Mouse (Mus musculus) CD8-positive naive resting alpha-beta T cell, adult 2 months (primary cell): ENCODE results near the gene Coro1b.

Experiments
- DNase-seq, 2 experiments: peaks; one replicate each; pipeline ENCODE4 v3.0.0; 2022; ENCODE audit warnings: low read depth in 2 of 2, low spot score in 2 of 2

Gene Coro1b

DNA sequence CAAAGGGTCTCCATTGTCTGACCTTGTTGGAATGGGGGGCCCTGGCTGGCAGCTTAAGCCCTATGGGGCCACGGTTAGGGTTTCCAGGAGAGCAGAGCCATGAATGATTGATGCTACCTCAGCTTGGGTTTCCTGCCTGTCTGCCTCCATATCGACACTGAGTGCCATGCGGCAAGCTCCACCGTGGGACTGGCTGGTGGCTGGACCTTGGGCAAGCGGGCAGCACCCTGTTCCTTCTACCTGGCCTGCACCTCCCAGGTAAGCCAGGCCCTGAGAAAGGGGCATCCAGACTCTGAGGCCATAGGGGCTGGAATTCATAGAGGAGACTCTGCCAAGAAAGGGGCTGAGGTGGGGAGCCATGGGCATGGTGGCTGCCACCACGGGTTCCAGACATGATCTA lies 8.3 kb upstream of the Coro1b start:
- no peak for DNase-seq

DNA sequence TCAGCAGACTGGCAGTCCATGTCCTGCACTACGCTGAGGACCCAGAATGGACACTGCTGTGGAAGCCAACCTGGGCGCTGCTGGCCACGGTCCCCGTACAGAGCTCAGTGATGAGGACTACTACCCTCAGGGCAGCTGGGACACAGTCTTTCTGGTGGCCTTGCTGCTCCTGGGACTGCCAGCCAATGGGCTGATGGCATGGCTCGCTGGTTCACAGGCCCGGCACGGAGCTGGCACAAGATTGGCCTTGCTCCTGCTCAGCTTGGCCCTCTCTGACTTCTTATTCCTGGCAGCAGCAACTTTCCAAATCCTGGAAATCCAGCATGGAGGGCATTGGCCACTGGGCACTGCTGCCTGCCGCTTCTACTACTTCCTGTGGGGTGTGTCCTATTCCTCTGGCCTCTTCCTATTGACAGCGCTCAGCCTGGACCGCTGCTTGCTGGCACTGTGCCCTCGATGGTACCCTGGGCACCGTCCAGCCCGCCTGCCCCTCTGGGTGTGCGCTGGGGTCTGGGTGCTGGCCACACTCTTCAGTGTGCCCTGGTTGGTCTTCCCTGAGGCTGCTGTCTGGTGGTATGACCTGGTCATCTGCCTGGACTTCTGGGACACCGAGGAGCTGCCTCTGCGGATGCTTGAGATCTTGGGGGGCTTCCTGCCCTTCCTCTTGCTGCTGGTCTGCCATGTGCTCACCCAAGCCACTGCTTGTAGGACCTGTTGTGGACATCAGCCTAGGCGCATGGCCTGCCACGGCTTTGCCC lies 5.8 kb upstream of the Coro1b start:
- DNase-seq: no peak

DNA sequence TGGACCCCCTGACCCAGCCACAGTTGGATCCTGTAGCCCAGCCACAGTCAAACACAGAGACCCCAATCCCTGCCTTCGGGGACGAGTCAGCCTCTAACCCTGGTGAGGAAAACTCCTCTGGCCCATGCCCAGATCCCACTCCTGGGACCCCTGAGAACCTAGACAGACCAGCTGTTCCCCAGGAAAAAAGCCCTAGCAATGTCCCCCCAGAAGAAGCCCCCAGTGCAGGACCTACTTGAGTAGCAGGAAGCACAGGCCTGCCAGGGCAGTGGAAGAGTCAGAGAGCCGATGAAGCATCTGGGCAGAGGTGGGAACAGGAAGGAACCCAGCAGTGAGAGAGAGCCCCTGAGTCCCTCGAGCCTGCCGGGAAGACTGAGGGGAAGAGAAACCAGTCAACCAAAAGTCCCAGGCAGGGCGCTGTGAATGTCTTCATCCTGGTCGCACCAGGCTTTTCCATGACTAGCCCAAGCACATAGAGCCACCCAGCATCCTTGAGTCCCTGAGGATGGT lies 4.6 kb upstream of the Coro1b start, which contains the start of gene Cabp4:
TSS of gene Cabp4 (minus strand) at position 275 of the 510 bp plus-strand sequence.
- DNase-seq: no peak

DNA sequence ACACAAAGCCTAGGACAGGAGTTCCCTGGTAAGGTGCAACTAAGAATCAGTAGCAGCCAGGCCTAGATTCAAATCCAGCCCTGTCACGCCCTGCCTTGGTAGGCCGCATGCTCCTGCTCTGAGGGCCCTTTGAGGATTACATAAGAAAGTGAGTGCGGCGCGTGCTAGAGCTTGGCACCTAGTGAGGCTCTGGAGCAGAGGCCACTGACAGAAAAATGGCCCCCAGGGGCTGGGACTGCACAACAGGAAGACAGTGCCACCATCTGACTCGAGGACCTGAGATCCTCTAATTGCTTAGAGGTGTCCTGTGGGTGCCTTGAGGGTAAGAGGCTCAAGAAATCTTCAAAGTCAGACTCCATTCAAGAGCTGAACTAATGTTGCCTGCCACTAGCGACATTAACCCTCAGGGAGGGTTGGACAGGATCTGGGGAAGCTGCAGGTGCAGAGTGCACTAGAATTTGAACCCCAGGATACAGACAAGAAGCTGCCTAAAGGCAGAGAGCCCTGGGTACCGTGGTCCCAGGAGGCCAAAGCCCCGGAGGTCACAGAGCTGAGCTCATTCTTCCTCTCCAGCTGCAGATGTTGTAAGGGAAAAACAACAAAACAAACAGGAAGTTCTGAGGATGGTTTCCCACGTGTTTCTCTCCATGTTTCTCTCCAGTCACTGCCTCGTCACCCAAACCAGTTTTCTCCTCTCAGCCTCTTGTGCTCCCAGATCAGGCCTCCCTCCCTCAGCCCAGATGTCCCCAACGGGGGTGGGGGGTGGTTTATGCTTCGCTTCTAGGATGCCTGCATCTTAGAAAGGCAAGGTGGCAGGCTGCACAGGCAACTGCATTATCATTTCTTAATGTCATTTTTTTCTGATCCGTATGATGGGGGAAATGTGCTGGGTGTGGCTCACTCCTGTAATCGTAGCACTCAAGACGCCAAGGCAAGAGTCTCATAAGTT lies 3.6 kb upstream of the Coro1b start:
- no peak for DNase-seq

DNA sequence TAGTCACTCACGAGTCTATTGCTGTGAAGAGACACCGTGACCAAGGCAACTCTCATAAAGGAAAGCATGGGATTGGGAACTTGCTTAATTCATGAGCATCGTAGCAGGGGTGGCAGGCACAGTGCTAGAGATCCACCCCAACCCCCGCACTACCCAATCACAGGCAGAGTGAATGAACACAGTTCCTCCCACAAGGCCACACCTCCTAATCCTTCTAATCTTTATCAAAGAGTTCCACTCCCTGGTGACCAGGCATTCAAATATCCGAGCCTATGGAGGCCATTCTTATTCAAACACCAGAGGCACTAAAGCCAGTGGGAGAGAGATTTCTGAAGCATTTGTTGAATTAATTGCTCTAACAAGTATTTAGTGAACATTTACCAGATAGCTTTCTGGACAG lies 2.5 kb upstream of the Coro1b start:
- no peak for DNase-seq

DNA sequence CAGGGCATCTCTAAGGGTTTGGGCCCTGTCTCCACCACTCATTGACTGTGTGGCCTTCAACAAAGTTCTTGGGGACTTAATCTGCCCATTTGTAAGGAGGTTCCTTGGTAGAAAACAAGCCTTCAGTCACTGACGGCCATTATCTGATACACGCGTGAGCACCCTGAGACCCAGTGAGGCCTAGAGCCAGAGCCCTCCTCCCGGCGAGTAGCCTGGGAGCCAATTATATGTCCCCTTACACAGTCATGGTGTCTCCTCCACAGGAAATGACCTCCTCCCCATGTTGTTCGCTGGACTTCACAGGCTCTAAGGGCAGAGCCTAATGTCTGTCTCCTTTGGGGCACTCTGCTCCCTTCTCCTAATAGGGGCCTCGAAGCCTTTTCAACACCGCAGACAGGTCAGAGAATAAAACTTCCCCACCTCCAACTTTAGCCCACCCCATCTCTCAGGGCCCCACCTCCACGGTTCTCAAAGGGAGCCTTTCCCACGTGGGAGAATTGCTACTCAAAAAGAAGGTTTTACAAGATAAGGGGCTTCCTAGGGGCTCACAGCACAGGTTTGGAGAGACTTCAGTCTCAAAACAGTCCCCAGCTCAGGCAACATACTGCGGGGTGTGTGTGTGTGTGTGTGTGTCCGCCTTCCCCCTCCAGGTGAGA lies 1.9 kb upstream of the Coro1b start:
- DNase-seq: no peak

DNA sequence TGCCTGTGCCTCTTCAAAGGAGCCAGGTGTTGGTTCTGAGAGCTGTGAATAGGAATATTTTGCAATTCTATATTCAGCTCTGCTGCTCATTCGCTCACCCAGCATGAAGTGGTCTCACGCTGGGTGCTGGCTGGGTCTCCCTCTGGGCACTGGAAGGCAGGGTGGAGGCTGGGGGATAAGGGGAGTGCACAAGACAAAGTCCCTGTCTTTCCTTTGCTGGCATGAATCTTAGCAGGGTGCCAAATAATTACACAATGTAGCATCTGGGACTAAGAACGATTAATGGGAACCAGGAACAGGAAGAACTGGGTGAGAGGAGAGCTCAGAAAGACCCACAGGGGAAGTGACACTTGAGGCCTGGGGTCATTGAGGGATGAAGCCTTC lies 1.4 kb upstream of the Coro1b start:
- no peak for DNase-seq

DNA sequence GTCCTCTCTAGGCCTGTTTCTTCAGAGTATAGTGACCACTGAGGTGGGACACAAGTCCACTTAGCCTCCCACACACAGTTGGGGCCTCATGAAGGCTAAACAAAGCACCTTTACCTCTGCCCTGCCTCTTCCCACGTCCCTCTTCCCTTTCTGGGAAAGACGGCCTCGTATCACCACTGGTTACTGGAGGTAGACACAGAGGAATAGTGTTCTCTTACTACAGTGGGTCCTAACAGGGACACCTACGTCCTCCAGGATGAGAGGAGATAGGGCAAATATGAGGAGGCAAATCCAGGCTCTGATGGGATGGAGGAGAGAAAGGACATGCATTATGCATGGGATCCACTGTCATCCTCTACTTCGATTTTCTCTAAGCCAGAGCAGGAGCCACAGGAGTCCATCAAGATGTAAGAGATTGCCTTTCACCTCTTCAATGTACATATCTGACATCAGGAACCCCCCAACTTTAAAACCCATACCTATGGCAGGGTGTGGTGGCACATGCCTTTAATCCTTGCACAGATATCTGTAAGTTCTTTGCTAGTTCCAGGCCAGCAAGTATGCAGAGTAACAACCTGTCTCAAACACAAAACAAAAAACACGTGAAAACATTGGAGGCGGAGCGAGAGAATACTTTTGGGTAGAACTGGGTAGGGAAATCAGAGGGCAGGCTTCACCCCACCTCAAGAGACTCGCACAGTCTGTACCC lies 483 bp upstream of the Coro1b start:
- no peak for DNase-seq

DNA sequence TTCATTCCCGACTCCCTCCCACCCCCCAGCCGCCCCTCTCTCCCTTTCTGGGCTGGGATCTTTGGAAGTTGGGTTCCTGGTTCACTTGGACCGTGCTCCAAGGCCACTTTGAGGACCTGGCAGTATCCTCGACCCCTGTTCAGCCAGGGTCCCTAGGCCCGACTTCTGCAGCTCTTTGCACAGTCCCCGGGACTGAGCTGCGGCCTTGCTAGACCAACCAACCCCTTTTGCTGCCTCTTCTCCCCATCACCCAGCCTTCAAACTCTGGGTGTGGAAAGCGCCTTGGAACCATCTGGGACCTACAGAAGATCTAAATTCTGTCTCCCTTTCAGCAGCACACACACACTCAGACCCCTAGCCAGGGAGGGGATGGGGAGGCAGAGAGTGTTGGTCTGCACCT lies 400 bp downstream of the Coro1b start:
- no peak for DNase-seq

DNA sequence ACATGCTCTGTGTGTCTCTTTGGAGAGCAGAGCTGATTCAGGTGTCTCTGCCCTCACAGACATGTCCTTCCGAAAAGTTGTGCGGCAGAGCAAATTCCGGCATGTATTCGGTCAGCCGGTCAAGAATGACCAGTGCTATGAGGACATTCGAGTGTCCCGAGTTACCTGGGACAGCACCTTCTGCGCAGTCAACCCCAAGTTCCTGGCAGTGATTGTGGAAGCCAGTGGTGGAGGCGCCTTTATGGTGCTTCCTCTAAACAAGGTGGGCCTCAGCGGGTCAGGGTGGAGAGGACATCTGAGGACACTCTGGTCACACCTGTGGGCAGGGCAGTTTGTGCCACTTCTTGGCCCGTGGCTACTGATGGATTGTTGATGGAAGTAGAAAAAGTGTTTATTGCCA lies 864 bp downstream of the Coro1b start:
- no peak for DNase-seq

DNA sequence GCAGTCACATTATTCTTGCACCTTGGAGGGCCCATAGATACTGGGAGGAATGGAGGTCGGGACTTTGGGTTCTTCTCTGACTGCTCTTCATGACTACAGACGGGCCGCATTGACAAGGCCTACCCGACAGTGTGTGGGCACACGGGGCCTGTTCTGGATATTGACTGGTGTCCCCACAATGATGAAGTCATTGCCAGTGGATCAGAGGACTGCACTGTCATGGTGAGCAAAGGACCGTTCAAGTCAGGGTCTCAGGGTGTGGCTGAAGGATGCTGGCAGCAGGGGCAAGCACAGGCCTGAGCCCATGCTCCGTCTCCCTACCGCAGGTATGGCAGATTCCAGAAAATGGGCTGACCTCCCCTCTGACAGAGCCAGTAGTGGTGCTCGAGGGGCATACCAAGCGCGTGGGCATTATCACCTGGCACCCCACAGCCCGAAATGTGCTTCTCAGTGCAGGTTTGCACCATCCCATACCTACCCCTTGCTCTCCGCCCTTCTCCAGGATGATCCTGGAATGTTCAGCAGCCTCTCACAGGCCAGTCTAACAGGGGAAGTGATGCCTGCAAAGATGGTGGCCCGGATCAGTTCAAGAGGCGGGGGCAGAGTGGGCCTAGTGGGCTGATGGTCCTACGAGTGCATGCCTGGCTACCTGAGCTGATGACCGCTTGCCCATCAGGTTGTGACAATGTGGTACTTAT lies 1.5 kb downstream of the Coro1b start:
- DNase-seq: no peak

DNA sequence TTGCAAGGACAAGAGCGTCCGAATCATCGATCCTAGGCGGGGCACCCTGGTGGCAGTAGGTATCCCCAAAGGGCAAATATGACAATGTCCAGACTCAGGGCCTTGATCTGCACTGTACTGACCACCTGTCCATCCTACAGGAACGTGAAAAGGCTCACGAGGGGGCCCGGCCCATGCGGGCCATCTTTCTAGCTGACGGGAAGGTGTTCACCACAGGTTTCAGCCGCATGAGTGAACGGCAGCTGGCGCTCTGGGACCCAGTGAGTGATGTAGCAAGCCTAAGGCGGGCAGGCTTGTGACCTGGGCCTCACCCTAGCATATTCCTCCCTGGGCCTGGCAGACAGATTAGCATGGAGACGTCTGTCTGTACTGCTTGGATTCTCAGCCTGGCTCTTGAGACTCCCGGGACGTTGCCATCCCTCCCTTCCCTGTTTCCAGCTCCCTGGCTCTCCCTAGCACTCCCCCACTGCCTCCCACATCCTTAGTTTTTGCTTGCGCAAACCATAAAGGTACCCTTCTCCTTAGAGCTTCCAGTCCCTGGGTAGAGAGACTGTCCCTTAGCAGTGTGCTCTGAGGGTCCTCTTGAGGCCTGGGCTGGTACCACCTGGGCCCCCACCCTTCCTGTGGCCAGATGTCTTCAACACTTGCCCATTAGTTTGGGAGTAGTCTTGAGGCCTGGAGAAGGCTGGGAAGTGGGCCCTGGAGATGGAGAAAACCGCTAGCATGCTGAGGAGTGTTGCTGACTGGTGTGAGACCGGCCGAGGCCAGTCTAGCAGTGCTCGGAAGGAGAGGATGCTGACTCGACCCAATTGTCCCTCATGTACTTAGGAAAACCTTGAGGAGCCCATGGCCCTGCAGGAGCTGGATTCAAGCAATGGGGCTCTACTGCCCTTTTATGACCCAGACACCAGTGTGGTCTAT lies 2.4 kb downstream of the Coro1b start:
- DNase-seq: no peak

DNA sequence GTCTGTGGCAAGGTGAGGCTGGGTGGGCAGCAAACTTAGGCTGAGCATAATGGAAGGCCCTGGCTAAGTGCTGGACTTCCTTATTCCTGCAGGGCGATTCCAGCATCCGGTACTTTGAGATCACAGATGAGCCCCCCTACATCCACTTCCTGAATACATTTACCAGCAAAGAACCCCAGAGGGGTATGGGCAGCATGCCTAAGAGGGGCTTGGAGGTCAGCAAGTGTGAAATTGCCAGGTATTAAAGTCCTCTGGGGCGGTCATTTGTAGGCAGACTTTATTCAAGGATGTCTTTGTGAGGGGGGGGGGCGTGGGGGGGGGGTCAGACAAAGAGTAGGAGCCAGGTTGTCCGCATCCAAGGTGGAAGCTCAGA lies 3.1 kb downstream of the Coro1b start:
- no peak for DNase-seq

DNA sequence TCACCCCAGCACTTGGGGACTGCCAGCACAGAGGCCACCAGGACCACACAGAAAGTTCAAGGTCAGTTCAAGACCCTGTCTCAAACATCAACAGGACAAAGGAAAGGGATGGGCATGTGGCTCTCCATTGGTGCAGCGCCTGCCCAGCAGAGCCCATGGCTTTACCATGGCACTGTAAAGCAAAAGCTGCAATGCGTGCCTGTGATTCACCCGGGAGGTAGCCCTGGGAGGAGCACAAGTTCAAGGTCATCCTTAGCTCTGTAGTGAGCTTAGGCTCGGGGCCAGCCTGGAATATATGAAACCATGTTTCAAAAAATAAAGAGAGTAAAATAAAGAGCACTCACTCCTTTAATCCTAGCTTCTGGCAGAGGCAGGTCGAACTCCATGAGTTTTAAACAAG lies 3.5 kb downstream of the Coro1b start:
- no peak for DNase-seq

DNA sequence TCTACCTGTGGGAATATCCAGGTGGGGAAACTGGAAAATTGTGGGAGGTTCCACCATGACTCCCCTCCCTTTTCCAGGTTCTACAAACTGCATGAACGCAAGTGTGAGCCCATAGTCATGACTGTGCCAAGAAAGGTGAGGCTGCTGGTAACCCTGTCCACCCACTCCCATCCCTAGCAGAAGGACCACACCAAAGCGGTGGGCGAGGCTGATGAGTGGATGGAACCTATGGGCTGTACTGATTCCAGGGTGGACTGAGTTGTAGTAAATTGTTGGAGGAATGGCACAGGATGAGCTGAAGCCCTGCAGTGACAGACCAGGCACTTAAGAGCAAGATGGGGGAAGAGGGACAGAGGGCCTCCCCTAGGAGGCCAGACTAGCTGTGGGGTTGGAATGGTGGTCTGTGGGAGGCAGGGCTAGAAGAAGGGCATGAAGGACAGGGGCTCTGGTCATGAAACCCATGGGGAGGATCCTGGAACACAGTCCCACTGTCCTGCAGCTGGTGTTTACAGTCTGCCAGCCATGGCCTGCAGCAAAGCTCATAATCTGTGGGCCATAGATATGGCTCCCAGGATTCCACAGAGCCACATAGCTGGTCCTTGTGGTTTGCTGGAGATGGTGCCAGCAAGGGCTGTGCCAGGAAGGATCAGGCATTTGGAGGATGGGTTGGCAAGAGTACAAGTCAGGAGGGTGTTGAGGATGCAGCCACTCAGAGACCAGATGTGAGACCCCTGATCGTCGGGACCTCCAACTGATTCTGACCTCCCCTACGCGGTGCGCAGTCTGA lies 4.2 kb downstream of the Coro1b start:
- DNase-seq: no peak

DNA sequence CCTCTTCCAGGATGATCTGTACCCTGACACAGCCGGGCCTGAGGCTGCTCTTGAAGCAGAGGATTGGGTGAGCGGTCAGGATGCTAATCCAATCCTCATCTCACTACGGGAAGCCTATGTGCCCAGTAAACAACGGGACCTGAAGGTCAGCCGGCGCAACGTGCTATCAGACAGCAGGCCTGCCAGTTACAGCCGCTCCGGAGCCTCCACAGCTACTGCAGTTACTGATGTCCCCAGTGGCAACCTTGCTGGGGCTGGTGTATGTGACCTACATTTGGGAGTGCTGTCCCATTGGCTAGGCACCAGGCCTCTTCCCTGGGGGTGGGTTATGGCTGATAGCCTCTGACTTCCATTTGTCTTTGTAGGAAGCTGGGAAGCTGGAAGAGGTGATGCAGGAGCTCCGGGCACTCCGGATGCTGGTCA lies 4.8 kb downstream of the Coro1b start, which contains the start of gene Ptprcap:
TSS of gene Ptprcap (plus strand) at position 373 of the 423 bp plus-strand sequence.
- DNase-seq: no peak

DNA sequence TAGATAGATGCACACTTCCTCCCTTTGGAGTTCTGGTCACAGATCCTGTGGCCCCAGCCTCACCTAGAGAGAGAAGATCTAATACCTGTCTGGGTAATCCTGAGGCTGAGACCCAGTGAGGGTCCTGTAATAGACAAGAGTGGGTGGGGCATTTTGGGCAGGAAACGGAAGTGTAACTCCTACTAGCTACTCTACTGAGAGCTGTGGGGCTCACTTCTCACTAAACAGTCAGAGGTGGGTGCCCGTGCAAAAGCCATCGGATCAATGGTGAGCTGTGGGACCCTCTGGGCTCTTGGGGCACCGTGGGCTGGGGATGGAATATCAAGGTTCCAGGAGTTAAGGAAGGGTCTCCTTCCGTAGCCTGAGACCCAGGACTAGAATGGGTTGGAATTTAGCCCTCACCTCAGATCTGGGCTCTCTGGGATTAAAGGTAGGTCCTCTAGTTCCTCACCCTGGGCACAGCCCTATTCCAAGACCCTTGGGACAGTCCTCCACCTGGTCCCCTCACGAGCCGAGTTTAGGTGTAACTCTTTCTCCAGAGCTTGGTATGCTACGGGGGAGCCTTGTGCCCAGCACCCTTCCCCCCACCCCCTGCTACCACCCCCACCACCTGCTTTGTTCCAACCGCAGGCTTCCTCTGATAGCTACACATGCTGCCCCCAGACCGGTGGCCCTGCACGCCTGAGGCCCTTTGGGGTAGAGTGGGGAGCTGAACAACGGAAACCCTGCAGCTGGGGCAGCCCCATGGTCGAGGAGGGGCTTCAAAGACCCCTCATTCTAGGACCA lies 6.2 kb downstream of the Coro1b start:
- peak; percentile 39 to 47 for DNase-seq
